Mouse (Mus musculus): ENCODE data around the gene Zfyve1.

Zfyve1 gene

GRCm38 (mm10) chr12:83523056-83523455, 74.0 kb downstream of the Zfyve1 start:
- no peak for DNase-seq (ENCODE audit: low spot score in 2 of 2)

- DNase-seq (ENCODE audit: low spot score in 2 of 2): no peak
These were observed 75.9 kb downstream of the Zfyve1 start for GRCm38 (mm10) chr12:83521083-83521482.

GRCm38 (mm10) chr12:83520311-83520890, 76.6 kb downstream of the Zfyve1 start, which contains the start of gene Dcaf4:
Gene Dcaf4, plus strand, starts transcription at chr12:83520466.
- DNase-seq (ENCODE audit: low spot score in 2 of 2): peak; percentile 96 to 97

- no peak for DNase-seq (ENCODE audit: low spot score in 2 of 2)
These were observed 79.4 kb downstream of the Zfyve1 start for GRCm38 (mm10) chr12:83517580-83517979.

- no peak for DNase-seq (ENCODE audit: low spot score in 2 of 2)
These were observed 82.8 kb downstream of the Zfyve1 start for GRCm38 (mm10) chr12:83514216-83514615.

GRCm38 (mm10) chr12:83513185-83513584, 83.8 kb downstream of the Zfyve1 start:
- no peak for DNase-seq (ENCODE audit: low spot score in 2 of 2)

GRCm38 (mm10) chr12:83512783-83513182, 84.2 kb downstream of the Zfyve1 start:
- DNase-seq (ENCODE audit: low spot score in 2 of 2): no peak

- no peak for DNase-seq (ENCODE audit: low spot score in 2 of 2)
These were observed 86.4 kb downstream of the Zfyve1 start for GRCm38 (mm10) chr12:83510586-83510985.

- DNase-seq (ENCODE audit: low spot score in 2 of 2): no peak
These were observed 90.5 kb downstream of the Zfyve1 start for GRCm38 (mm10) chr12:83506543-83506942.

GRCm38 (mm10) chr12:83502190-83502589, 94.8 kb downstream of the Zfyve1 start:
- peak in 1 of 2 experiments; percentile 38 for DNase-seq (ENCODE audit: low spot score in 2 of 2)

- DNase-seq (ENCODE audit: low spot score in 2 of 2): no peak
These were observed 97.8 kb downstream of the Zfyve1 start for GRCm38 (mm10) chr12:83499256-83499655.

GRCm38 (mm10) chr12:83497959-83498358, 99.1 kb downstream of the Zfyve1 start:
- no peak for DNase-seq (ENCODE audit: low spot score in 2 of 2)

- no peak for DNase-seq (ENCODE audit: low spot score in 2 of 2)
These were observed 100.3 kb downstream of the Zfyve1 start for GRCm38 (mm10) chr12:83496736-83497135.
